Mouse (Mus musculus) naive thymus-derived CD4-positive, alpha-beta T cell, adult 2 months (primary cell): ENCODE measurements around the gene Cox6a1.
A peak's percentile ranks its signal among the peaks of the same experiment; 100 is the strongest.
"Not testable (repeated sequence)": the region's sequence is repeated elsewhere in the genome, so short reads cannot be mapped to it uniquely, and the experiment has no call there.

Experiments used
- DNase-seq: peaks from one replicate; pipeline ENCODE4 v3.0.0-alpha.2; 2011; ENCODE audit warnings: low read depth

Cox6a1 gene

GRCm38 (mm10) chr5:115348546-115349224 is at the start of gene Cox6a1:
Gene Cox6a1 (minus strand): TSS chr5:115348981.
- DNase-seq: peak; percentile 100

DNA sequence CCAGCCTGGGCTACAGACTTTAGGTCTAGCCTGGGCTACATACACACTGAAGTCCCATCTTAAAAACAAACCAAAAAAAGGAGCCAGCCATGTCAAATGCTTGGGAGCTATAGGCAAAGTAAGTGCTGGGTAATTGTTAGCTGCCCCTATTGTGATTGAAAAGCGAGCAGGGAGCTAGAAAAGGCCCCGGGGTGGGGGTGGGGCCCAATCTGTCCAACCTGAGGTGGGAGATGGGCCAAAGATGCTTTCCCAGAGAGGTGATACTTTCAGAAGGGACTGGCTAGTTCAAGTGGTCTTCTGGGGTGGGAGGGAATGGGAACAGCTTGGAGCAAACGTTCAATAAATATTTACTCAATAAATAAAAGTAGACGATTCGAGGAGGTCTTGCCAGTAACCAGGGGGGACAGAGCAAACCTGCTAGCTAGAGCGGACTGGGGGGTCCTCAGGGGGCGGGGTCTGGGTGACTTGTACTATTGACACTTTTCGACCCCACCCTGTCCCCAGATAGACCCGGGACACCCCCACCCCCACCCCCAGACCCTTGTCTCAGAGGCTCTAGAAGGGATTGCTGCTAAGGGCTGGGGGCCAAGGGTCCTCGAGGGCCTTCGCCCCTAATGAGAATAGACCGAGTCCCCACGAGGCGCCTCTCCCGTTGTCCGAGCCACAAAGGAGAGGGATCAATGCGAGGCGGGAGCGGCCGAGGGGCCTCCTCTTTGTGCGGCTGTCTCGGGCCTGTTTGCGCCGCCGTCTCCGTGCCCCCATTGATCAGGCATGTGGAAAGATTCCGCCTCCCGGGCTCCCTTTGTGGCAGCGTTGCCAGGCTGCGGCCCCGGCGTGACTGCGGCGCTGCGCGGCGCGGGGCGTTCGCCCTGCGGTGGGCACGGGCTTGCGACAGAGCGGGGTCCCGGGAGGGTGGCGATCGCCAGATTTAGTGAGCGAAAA is 49.3 kb upstream of the Cox6a1 start:
- DNase-seq: no peak

DNA sequence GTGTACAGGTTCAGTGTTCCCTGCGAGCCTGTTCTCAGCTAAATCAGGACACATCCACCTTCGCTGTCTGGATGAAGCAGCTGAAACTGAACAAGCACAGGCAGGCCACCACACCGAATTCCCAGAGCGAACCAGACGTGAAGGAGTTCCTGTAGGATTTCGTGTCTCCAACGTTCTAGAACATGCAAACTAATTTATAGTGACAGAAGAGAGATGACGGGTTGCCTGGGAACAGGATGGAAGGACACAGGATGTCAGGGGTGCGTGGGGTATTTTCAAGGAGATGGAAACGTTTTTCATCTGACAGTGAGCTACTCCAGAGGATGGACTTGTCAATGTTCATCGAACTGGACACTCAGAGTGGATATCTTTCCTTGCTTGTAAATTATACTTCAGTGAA is 47.9 kb upstream of the Cox6a1 start:
- DNase-seq: no peak

- DNase-seq: no peak
Observed at GRCm38 (mm10) chr5:115394836-115395235, 46.1 kb upstream of the Cox6a1 start.

GRCm38 (mm10) chr5:115394223-115394622 is 45.4 kb upstream of the Cox6a1 start:
- no peak for DNase-seq

- no peak for DNase-seq
Observed at GRCm38 (mm10) chr5:115392969-115393368, 44.2 kb upstream of the Cox6a1 start.

DNA sequence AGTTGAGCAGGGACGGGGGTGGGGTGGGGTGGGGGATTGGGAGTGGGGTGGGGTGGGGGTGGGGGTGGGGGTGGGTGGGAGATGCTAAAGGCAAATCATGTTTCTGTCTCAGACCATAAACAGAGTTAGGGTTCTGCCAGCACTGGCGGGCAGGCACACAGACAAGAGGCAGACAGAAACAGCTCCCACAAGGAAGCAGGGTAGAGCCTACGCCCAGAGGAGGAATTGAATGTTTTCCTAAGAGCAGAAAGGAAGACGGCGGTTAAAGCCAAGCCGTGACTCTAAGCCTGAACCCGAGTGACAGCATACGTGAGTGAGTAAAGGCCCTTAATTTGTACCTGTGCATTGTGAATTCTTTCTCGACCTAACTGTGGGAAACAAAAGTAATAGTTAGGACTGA is 43.2 kb upstream of the Cox6a1 start:
- no peak for DNase-seq

GRCm38 (mm10) chr5:115378882-115379281 is 30.1 kb upstream of the Cox6a1 start:
- DNase-seq: not testable (repeated sequence)

DNA sequence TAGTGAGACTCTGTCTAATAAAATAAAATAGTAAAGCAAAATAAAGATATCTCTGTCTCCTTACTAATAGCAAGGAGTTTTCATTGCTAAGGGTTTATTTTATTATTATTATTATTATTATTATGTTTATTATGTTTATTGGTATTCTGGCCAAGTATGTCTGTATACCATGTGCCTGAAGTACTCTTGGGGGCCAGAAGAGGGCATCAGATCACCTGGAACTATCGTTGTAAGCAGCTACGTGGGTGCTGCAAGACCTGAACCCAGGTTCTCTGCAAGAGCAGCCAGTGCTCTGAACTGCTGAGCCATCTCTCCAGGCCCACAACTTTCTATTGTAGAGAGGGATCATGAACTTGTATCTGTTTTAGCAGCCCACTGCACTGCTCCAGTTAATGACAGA is 26.7 kb upstream of the Cox6a1 start:
- no peak for DNase-seq

GRCm38 (mm10) chr5:115374204-115374820 is 25.5 kb upstream of the Cox6a1 start:
- no peak for DNase-seq

DNA sequence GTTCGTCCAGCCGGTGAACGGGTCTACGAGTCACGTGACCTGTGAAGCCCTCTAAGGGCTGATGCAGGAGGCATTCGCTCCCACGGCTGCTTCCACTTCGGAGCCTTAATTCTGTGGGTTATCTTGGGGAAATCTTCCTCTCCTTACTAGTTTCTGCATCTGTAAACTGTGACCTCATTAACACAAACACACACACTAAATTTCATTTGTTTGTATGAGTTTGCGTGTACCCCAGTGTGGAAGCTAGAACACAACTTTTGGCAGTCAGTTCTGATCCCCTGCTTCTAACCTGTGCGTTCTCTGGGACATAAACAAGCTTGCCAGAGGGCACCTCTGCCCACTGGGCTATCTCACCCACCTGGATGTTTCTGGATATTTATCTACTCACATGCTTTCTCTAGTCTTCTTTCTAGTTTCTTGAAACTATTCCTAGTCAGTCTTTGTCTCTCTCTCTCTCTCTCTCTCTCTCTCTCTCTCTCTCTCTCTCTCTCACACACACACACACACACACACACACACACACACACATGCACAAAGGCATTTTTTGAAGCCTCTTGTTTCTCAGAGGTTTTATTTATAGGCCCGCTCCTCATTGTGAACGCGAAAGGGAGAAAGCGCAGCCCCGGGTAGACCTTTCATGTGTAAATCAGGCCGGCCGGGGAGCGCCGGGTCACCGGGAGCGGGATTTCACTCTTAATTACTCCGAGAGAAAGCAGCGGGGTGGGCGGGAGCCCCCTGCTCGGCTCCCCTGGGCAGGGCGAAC is 24.8 kb upstream of the Cox6a1 start:
- DNase-seq: no peak

- DNase-seq: no peak
Observed at GRCm38 (mm10) chr5:115371736-115372135, 23.0 kb upstream of the Cox6a1 start.

- DNase-seq: no peak
Observed at GRCm38 (mm10) chr5:115364782-115365181, 16.0 kb upstream of the Cox6a1 start.

GRCm38 (mm10) chr5:115362819-115363714 is 14.3 kb upstream of the Cox6a1 start:
- DNase-seq: no peak

DNA sequence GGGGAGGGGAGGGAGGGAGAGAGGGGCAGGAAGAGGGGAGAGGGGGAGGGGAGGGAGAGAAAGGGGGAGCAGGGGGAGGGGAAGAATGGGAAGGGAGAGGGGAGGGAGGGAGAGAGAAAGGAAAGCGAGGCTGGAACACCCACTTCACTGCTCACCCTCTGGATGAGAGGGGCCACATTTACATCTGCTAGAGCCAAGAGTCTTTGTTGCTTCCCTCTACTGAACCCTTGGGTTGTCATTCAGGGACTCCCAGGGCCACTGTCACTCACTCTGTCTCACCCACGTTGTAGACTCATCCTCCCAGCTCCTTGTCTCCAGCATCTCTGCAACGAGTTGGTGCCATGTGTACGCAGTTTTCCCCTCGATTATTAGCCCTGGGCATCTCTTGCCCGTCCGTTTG is 13.4 kb upstream of the Cox6a1 start:
- DNase-seq: no peak

- DNase-seq: no peak
Observed at GRCm38 (mm10) chr5:115359851-115360372, 11.1 kb upstream of the Cox6a1 start.

DNA sequence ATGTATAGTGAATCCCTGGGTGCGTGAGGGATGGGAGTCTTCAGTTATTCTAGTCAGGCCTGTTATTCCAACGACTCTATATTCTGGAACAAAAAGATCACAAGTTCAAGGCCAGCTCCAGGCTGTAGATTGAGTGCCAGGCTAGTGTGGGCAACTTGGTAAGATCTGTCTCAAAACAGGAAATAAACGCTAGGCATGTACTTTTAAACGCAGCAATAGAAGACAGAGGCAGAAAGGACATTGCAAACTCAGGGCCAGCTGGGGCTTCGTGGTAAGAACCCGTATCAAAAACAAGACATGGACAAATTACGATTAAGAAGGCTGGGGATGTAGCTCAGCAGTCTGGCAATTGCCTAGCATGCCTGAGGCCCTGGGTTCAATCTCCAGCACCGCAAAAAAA is 10.7 kb upstream of the Cox6a1 start:
- DNase-seq: no peak

DNA sequence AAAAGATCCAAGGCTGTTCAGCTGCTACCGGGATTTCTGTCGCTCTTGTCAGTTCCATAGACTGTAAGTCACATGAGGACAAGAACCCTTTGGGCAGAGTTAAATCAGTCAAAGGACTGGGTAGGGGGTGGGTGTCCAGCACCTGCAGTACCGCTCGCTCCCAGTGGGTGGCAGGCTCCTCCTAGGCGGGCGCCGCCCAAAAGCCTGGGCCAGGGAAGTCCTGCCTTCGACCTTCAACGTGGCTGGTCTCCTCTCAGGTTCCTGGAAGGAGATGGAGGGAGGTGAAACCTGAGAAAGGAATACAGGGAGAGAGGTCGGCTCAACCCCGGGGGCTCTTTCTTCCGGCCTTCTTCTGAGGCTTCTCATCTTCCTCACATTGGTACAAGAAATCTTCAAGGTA is 10.1 kb upstream of the Cox6a1 start:
- DNase-seq: peak; percentile 84

DNA sequence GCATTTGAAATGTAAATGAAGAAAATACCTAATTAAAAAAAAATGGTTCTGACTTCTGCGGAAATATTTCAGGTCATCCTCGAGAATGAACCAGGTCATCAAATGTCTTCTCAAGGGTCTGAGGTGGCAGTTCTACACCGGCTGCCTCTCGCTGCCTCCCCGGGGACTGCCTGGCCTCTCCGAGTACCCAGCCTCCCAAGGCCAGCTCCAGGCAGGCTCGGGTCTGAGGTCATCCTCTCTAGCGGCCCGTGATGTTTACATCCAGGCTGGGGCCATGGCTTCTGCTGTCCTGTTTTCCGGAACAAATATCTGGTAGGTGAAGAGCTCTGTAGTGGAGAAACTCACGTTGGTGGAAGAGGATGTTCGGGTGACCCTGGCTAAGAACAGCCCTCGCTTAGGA is 6.3 kb upstream of the Cox6a1 start:
- DNase-seq: no peak

GRCm38 (mm10) chr5:115351348-115351747 is 2.6 kb upstream of the Cox6a1 start:
- DNase-seq: no peak

- no peak for DNase-seq
Observed at GRCm38 (mm10) chr5:115349225-115349555, 409 bp upstream of the Cox6a1 start.
